Mouse (Mus musculus) intestine, embryonic 16.5 days (tissue): Measurements from ENCODE around the gene Odc1. TPM values are rescaled to one million over a fixed set of nuclear protein-coding genes. Genes with fewer than 3 reads are reported as not detected.

Source experiments
- ATAC-seq: fragments of 200-750 bp; cut with Nextera tagmentation; 2 replicates; pipeline ENCODE4 v1.8.0; 2017; ENCODE audit warnings: moderate TSS enrichment, moderate library complexity
- H3K27ac ChIP-seq: fragments of 300-500 bp; sonication (generic); 2 replicates; pipeline ENCODE4 v1.5.1; 2014; ENCODE audit warnings: mild to moderate bottlenecking, low read length
- H3K27me3 ChIP-seq: fragments of 300-500 bp; sonication (generic); replicated peaks from 2 replicates; pipeline ENCODE4 v1.6.1; 2014; ENCODE audit warnings: low read length, control low read depth, mixed read lengths; ENCODE audit not compliant: control insufficient read depth, insufficient read depth
- H3K36me3 ChIP-seq: fragments of 300-500 bp; sonication (generic); 2 replicates; pipeline ENCODE4 v1.6.1; 2014; ENCODE audit warnings: low read length, control low read depth; ENCODE audit not compliant: control insufficient read depth, insufficient read depth
- H3K4me1 ChIP-seq: fragments of 300-500 bp; sonication (generic); 2 replicates; pipeline ENCODE4 v1.6.1; 2014; ENCODE audit warnings: low read length, control low read depth, mixed read lengths; ENCODE audit not compliant: control insufficient read depth, insufficient read depth
- H3K4me2 ChIP-seq: fragments of 300-500 bp; sonication (generic); 2 replicates; pipeline ENCODE4 v1.6.1; 2014; ENCODE audit warnings: low read depth, low read length, control low read depth
- H3K4me3 ChIP-seq: fragments of 300-500 bp; sonication (generic); 2 replicates; pipeline ENCODE4 v1.5.1; 2014; ENCODE audit warnings: mild to moderate bottlenecking, low read length
- H3K9ac ChIP-seq: fragments of 300-500 bp; sonication (generic); 2 replicates; pipeline ENCODE4 v1.6.1; 2014; ENCODE audit warnings: low read depth, low read length
- H3K9me3 ChIP-seq: fragments of 300-500 bp; sonication (generic); 2 replicates; pipeline ENCODE4 v1.6.1; 2016; ENCODE audit warnings: low read length, control low read depth; ENCODE audit not compliant: control insufficient read depth
- WGBS: fragments of 180-500 bp; shearing (Covaris S2); extraction: QIAGEN DNeasy Blood & Tissue Kit; methylation state at CpG from one replicate; pipeline ENCODE4 v1.1.7; 2014; 5-methylcytosine and 5-hydroxymethylcytosine counted together
- polyA plus RNA-seq: library from polyadenylated mRNA; unstranded; fragments of >200 nt; fragmentation: Nextera tagmentation; extraction: Ambion mirVana; gene quantifications from 2 replicates; pipeline ENCODE4 v1.2.1, GENCODE M21; 2015

Gene Odc1
- polyA plus RNA-seq, 1 experiment from 2014 or later = 176 TPM

- Histone ChIP-seq H3K36me3 (no peaks in the 10 kb centered on the region), H3K9ac (no peak overlapping the region), H3K27me3 (no peaks in the 10 kb centered on the region), H3K4me2 (no peak overlapping the region), H3K9me3 (no peaks in the 10 kb centered on the region), H3K4me1 (no peaks in the 10 kb centered on the region), H3K4me3 (no peak overlapping the region), H3K27ac (no peak overlapping the region)
- WGBS = 64% methylated on average over 4 of the region's 4 CpGs
- no peak for ATAC-seq
Measured at GRCm38 (mm10) chr12:17594701-17595100, 50.1 kb downstream of the Odc1 start.

- Histone ChIP-seq H3K4me2 (no peak overlapping the region), H3K9ac (no peak overlapping the region), H3K36me3 (no peaks in the 10 kb centered on the region), H3K27ac (no peak overlapping the region), H3K4me1 (no peaks in the 10 kb centered on the region), H3K9me3 (no peaks in the 10 kb centered on the region), H3K4me3 (no peak overlapping the region), H3K27me3 (no peaks in the 10 kb centered on the region)
- peak; percentile 69 for ATAC-seq
- 75% methylated on average over 1 of the region's 1 CpGs for WGBS
Measured at GRCm38 (mm10) chr12:17595166-17595565, 50.6 kb downstream of the Odc1 start.

Other genes with a start within 250 kb of the Odc1 start
- gene Atp6v1c2, start 215.4 kb upstream of the Odc1 start, polyA plus RNA-seq = 0.18 TPM in 1 of 2 replicates, not detected in the other
- 13.3 and 14.5 TPM in 2 replicates for gene Nol10, start 196.3 kb upstream of the Odc1 start, polyA plus RNA-seq
- 48.7 and 50.3 TPM in 2 replicates for gene Hpcal1, start 146.1 kb downstream of the Odc1 start, polyA plus RNA-seq